Mouse (Mus musculus): Measurements from ENCODE around the gene Gart.
A peak's percentile ranks its signal among the peaks of the same experiment; 100 is the strongest.
"Not testable (repeated sequence)": the region's sequence is repeated elsewhere in the genome, so short reads cannot be mapped to it uniquely, and the experiment has no call there.

The Gart gene

DNA sequence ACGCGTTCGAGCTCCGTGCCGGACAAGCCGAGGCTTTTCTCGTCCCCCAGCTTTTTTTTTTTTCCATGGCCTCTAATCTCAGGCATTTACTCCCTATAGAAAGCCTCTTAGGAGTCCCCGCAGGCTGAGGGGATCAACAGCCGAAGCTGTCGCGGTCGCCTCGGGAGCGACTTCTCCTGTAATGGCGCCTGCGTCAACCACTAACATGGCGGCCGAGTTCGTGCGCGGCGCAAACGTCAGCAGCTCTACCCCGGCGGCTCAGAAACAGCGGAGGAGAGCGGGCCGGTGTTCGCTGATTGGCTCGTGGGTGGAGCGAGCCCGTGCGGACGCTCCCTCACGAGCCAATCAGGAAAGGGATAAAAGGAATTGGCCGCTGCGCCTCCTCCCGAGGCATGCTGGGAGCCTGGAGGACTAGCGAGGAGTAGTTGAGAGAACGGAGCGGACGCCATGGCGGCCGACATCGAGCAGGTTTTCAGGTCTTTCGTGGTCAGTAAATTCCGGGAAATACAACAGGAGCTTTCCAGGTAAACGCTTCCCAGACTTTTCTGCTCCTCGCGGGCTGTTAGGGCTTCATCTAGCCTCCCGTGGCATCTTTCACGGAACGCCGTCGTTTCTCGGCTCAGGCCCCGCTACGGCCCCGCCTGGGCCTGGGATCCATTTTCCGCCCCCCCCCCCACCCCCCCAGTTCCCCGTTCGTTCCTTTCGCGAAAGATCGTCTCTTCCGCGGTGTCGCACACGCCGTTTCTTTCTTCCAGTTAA is 888 bp upstream of the Gart start, which contains the start of gene Son:
Gene Son, plus strand, starts transcription at position 46 of the 759 bp plus-strand sequence.
- DNase-seq (ENCODE audit: low spot score): peak; percentile 83

DNA sequence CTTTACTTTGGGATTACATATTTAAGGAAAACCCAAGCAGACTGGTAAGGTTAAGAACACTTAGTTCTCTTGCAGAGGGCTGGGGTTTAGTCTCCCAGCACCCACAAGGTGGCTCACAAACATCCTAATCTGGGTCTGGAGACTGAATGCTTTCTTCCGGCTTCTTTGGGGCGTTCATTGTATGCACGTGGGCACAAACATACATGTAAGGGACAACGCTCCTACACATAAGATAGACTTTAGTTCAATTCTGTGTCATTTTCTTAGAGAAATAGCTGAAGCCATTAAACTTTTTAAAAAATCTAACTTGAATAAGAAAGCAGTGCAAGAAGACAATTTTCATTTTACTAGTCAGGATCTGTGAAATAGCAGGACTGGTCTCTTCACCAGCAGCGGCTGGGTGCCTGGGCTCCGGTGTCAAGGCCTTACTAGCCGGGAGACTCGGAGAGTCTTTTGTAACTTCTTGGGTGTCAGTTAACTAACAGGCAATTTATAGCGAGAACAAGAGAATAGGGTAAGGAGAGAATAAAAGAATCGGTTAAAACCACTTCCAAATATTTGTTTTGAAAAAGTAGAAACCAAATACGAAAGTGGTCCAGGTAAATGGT is 653 bp downstream of the Gart start:
- no peak for DNase-seq (ENCODE audit: low spot score)

DNA sequence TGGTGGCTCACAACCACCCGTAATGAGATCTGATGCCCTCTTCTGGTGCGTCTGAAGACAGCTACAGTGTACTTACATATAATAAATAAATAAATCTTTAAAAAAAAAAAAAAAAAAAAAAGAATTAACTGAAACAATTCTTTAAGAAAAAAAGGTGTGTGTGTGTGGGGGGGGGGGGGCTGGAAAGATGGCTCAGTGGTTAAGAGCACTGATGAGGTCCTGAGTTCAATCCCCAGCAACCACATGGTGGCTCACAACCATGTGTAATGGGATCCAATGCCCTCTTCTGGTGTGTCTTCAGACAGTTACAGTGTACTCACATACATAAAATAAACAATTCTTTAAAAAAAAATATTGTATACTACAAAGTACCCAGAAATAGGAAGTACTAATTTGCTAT is 1.3 kb downstream of the Gart start:
- not testable (repeated sequence) for DNase-seq (ENCODE audit: low spot score)

DNA sequence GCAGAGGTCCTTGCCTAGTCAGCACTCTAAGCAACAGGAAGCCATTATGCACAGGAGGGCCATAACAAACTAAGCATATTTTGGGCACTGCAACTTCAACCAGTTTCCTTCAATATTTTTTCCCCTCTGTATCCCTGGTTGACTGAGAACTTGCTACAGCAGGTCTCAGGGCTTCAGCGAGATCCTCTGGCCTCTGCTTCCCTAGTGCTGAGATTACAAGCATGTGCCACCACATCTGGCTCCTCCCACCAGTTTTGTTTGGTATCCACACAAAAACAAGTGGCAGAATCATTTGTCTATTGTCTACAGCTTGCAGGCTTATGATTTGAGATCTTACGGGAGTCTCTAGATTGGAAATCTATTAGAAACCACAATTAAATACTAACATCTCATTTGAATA is 1.9 kb downstream of the Gart start:
- no peak for DNase-seq (ENCODE audit: low spot score)

DNA sequence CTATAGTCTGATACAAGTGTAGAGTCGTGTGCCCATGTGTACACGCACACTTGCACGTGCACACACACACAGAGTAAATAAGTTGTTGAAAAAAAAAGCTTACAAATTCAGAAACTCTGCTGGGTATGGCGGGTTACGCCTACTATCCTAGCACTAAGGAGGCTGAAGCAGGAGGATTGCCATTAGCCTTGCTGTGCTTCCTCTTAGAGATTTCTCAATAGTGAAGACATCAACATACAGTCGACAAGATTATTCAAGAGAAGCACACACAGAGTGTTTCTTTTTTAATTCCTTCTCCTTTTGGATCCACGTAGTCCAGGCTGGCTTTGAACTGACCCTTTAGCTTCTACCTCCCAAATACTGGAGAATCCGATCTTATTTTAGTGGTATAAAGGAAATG is 6.6 kb downstream of the Gart start:
- no peak for DNase-seq (ENCODE audit: low spot score)

DNA sequence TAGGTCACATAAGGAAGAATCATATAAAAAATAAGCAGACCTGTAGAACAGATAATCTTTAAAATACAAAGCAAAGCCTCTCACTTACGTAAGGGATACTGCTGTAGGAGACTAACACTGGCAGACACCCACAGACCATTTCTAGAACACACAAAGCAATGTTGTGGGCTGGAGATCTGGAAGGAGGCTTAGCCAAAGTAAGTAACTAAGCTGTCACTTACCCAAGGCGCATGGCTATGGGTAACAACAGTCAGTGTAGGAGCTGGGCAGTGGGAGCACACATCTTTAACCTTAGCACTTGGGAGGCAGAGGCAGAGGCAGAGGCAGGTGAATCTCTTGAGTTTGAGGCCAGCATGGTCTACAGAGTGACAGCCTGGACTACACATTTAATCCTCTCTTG is 7.1 kb downstream of the Gart start:
- DNase-seq (ENCODE audit: low spot score): no peak

DNA sequence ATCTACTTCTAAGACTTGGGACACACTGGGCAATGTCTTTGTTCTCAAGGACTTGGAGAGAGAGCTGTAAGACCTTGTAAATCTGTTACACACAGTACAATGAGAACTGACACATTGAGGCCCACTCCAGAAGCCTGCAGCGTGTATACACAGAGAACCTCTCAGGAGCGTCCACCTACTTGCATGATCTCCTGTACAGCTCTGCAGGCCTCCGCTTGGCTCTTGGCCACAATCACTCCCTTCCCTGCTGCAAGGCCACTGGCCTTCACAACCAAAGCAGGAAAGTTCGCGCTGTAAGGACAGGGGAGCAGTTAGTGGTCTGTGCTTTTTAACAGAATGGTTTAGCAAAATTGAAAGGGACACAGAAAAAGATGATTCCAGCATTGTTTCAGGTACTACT is 7.6 kb downstream of the Gart start:
- DNase-seq (ENCODE audit: low spot score): no peak

DNA sequence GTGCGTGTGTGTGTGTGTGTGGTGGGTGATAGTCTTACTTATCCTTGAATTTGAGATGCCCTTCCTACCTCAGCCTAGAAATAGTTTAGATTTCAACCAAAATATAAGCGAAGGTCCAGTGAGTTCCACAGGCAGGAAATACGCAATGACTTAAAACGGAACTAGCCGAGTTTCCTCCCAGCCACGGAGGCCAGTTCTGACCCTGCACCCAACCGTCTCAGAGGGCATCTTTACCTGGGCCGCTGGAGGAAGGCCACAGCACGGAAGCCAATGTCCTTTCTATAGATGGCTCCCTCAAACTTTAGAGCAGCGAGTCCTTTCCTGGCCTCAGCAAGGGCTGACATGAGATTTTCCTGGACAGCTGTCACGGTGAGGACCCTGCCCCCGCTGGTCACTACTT is 13.1 kb downstream of the Gart start:
- no peak for DNase-seq (ENCODE audit: low spot score)

DNA sequence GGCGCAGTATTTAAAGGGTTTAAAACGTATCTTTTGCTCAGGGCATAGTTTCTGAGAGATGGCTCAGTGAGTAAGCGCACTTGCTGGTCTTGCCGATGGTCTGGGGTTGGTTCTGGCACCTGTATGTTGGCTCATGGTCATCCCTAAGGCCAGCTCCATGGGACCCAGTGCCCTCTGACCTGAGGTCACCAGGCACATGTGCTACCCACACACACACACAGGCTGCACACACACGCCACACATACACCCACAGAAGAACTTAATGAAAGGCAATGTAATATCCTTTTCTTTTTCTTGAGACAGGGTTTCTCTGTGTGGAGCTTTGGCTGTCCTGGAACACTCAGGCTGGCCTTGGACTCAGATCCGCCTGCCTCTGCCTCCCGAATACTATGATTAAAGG is 13.8 kb downstream of the Gart start:
- no peak for DNase-seq (ENCODE audit: low spot score)

DNA sequence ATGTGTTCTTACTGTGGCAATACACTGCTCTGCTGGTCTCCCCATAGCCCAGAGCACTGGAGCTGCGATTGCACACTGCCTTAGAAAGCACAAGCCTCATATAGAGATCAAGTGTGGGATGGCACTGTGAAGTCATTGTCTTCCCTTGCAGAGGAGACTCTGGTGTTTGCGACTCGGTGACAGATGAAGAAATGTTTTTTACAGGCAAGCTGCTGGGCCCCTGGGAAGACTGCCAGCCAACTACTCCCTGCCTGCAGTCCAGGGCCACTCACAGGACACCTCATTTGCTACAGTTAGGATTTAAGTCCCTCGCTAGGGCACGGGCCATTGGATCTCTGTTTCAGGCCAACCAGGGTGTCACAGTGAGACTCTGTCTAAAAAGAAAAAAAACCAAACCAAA is 14.3 kb downstream of the Gart start:
- no peak for DNase-seq (ENCODE audit: low spot score)

DNA sequence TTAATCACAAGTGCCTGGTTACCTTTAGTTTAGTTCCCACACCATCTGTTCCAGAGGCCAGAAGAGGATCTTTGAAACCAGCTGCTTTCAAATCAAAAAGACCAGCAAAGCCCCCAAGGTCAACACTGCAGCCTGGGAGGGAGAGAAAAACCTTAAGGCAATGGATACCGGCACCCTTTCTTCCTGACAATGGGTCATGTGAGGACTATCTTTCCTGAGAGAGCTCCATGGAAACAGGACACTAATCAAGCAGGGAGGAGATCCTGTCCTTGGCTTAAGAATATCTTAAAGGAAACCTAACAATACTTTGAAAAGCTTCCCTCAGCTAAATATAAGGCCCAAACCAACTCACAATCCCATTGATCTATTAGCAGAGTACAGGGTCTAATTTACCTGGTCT is 16.2 kb downstream of the Gart start:
- DNase-seq (ENCODE audit: low spot score): no peak

DNA sequence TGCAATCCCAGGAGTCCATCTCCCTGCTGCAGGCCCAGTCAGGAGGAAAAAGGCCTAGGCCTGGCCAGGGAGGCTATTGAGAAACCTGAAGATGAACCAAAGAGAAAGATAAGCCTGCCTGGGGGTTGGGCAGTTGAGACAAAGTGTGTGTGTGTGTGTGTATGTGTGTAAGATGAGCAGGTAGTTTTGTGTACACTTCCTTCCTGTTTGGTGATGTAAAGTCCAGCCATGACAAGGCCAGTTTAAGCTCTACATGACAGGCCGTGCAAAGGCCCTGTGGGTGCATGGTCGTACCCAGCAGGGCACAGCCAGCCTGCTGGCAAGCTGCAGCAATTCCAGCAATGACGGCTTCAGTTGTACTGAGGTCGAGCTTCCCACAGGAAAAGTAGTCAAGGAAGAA is 17.0 kb downstream of the Gart start:
- DNase-seq (ENCODE audit: low spot score): no peak

DNA sequence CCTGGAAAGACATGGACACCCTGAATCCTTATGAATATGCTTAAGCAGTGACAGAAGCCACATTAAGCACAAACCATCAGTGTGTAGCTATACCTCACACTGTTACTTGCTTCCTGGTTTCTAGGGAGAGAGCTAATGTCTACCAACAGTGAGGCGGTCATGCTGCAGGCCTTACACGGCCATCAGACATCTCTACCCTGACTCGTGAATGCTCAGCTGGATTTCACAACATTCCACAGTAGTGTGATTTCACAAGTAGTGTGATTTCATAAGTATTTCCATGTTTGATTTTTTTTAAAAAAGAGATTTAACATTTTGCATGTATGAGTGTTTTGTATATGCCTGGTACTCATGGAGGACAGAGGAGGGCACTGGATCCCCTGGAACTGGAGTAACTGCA is 18.1 kb downstream of the Gart start:
- no peak for DNase-seq (ENCODE audit: low spot score)

DNA sequence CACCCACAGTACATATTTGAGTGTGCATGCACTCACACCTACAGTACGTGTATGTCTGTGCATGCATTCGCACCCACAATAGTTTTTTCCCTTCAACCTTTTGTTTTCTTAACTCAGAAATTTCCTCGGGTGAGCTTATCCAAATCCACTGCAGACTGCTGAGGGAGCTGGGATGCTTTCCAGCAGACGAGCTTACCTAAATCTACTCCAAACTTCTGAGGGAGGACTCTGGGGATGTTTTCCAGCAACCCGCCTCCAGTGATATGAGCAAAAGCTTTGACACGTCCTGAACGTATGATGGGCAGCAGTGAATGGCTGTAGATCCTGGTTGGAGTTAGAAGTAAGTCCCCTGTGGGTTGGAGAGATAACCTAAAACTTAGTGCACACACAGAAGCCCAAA is 18.9 kb downstream of the Gart start:
- DNase-seq (ENCODE audit: low spot score): no peak

DNA sequence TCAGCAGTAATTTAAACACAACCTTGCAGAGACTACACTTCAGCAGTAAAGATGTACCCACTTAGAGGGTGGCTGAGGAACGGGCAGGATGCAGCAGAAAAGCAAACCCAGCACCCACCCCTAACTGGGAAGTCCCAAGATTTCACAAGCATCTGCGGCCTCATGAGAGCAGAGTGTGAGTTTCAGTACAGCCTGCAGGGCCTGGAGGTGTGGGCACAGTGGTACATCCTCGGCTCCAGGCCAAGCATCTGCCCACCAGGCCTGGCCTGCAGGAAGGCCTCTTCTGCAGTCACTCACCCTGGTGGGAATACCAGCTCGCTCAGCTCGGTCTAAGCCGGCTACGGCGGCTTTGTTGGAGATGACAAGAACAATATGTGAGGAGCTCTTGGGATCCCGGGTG is 23.7 kb downstream of the Gart start:
- DNase-seq (ENCODE audit: low spot score): no peak

DNA sequence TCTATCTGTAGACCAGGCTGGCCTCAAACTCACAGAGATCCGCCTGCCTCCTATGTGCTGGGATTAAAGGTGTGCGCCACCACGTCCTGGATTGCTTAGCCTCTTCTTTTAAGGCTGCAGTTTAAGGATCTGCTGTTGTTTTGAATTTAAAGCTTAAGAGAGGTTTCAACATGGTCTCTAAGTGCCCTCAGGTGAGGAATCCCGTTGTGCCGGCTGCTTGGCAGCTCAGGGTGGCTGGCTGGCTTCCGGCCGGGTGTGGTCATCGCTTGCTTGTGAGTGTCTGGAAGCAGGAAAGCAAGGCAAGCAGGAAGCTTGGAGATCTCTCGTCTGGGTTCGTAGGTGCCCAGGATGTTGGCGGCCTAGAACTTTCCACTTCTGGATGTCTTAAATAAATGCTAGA is 25.8 kb downstream of the Gart start:
- no peak for DNase-seq (ENCODE audit: low spot score)

DNA sequence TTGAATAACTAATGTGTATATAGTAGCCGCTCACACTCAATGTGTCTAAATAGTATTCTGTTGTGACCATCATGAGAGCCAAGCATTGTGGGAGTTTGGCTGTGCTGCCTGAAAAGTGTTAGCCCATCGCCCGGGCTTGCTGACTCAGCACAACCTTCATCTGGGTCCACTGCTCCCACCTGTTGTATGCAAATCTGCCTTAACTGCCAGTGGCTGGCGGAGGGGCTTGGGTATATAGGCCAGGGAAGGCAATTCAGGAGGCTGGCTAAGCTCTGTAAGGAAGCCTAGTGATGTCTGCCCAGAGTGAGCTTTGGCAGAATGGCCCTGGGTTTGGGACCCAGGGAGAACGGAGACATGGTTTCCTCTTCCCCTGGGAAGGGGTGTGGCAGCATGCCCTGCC is 26.6 kb downstream of the Gart start:
- no peak for DNase-seq (ENCODE audit: low spot score)

DNA sequence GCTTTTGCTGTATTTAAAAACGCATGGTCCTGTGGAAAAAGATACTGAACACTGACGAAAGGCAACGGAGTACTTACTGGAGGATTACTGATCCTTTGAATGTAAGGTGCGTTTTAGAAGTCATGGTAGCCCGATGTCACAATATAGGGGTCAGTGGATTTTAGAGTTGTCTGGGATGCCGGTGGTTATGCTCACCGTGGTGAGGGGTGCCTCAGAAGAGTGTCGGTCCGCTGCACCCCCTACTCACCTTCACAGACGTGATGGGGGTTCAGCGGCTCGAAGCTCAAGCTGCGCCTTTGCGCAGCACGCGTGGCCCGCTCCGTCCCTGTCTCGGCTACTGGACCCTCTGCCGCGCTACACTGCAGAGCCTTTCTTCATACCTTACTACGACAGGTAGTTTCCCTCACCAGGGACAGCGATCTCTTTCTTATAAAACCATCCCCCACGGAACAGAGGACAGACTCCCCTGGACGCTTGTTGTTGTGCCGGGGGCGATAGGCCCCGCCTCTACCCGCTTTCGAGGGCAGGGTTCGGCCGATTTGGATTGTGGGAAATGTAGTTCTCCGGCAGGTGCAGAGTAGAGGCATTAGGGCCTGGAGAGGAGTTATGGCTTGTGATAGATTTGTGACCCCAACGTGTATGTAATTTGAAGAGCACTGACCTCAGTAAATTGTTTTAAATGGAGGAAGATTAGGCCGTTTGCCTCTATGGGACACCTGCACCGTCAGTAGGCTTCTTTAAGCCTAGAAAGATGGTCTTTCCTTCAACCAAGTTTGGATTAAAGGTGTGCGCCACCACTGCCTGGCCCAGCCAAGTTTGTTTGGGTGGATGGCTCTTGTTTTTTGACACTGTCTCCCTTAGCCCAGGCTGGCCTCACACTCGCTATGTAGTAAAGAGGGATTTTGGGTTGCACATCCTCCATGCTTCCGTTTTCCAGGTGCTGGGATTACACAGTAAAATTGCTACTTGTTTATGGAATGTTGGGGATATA is 27.9 kb downstream of the Gart start, which contains the start of gene Dnajc28:
Gene Dnajc28, minus strand, starts transcription at position 516 of the 991 bp plus-strand sequence.
- DNase-seq (ENCODE audit: low spot score): peak; percentile 33

DNA sequence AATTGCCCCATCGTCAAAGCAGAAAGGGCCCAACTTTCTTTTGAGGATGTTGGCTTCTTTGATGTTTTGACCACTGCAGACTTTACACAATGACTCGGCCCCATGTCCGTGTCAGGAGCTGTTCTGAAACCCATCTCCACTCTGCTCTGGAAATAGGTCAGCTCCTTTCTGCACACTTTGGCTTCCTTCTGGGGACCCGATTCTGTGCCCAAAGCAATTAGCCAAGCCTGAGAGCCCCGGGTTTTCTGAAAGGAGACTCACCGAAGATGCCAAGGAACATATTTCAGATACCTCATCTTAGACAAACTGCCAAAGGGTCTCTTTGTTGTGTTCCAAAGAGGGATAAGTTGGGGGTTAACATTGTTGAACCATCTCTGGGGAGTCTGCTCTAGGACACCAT is 32.2 kb downstream of the Gart start:
- DNase-seq (ENCODE audit: low spot score): no peak

DNA sequence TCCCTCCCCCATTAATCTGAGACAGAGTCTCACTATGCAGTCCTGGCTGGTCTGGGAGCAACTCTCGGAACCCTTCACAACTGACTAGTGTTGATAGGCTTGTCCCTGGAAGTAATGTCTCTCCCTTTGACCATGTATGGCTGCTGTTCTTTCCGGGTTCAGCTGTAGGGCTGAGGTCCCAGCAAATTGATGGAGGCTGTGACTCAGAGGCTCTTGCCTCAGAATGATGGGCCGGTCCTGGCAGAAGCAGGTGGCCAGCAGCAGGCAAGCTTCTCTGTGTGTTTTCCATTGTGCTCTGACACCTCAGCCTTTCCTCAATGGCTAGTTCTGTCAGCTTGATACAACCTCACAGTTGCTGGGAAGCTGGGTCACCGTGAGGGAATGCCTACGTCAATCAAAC is 34.2 kb downstream of the Gart start:
- no peak for DNase-seq (ENCODE audit: low spot score)

DNA sequence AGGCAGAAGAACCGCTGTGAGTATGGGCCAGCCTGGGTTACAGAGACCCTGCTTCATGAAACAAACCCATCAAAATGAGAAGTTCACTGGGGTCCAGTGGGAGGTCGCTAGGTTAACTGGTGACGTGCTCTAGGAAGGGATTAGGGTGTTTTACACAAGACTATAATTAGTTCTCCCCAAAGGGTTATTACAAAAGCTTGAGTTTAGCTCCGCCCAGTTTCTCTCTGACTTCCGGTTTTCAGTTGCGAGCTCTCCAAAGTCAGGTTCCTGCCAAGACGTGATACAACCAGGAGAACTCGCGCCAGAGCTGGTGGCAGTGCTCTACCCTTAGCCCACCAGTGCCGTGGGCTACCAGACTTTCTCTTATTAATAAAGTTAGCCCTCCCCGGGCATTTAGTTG is 35.5 kb downstream of the Gart start:
- no peak for DNase-seq (ENCODE audit: low spot score)

DNA sequence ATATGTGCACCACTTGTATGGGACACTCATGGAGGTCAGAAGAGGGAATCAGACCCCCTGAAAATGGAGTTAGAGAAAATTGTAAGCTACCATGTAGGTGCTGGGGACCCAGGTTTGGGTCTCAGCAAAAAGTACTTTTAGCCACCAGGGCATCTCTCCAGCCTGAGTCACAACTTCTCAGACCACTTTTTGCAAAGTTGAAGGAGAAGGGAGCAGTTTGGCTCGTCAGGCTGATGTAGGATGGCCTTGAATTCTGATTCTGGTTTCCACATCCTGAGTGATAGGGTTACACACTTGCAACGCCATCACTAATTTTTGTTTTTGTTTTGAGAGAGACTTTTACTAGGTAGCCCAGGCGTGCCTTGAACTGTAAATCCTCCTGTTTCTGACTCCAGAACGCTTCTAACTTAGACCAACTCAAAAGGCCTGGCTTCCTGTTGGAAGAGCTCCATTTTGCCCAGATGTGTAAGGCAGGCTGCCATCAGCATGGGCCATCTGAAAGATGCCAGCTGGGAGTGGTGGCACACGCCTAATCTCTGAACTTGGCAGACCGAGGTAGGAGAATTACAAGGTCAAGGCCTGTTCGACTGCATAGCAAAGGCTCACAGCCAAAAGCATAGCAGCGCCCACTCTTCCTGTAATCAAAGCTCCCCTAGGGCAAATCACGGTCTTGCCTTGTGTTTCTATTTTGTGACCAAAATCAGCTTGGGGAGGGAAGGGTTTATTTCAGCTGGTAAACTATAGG is 37.1 kb downstream of the Gart start:
- no peak for DNase-seq (ENCODE audit: low spot score)
